Mouse (Mus musculus) induced T-regulatory cell, adult 2 months (primary cell): Measurements from ENCODE around the gene Gria4.
"Not testable (repeated sequence)": the region's sequence is repeated elsewhere in the genome, so short reads cannot be mapped to it uniquely, and the experiment has no call there.

Experiments used
- DNase-seq: peaks from one replicate; pipeline ENCODE4 v3.0.0-alpha.2; 2012; ENCODE audit warnings: low read depth

The Gria4 gene

GRCm38 (mm10) chr9:4795544-4796288, at the start of gene Gria4:
Gene Gria4 (minus strand): TSS chr9:4796234.
- no peak for DNase-seq

GRCm38 (mm10) chr9:4810941-4811340, 14.9 kb upstream of the Gria4 start:
- not testable (repeated sequence) for DNase-seq

GRCm38 (mm10) chr9:4803151-4803755, 7.2 kb upstream of the Gria4 start:
- DNase-seq = no peak

- DNase-seq = no peak
Observed at GRCm38 (mm10) chr9:4797396-4797795, 1.4 kb upstream of the Gria4 start.

- DNase-seq = no peak
Observed at GRCm38 (mm10) chr9:4796289-4796645, 233 bp upstream of the Gria4 start.

GRCm38 (mm10) chr9:4795075-4795474, 959 bp downstream of the Gria4 start:
- no peak for DNase-seq

- DNase-seq = no peak
Observed at GRCm38 (mm10) chr9:4794411-4794810, 1.6 kb downstream of the Gria4 start.

GRCm38 (mm10) chr9:4749407-4749806, 46.6 kb downstream of the Gria4 start:
- DNase-seq = not testable (repeated sequence)

- no peak for DNase-seq
Observed at GRCm38 (mm10) chr9:4714086-4714485, 81.9 kb downstream of the Gria4 start.

GRCm38 (mm10) chr9:4712367-4712766, 83.7 kb downstream of the Gria4 start:
- DNase-seq = no peak

GRCm38 (mm10) chr9:4687149-4687548, 108.9 kb downstream of the Gria4 start:
- DNase-seq = no peak

- DNase-seq = no peak
Observed at GRCm38 (mm10) chr9:4680244-4680643, 115.8 kb downstream of the Gria4 start.

- no peak for DNase-seq
Observed at GRCm38 (mm10) chr9:4679099-4679498, 116.9 kb downstream of the Gria4 start.

GRCm38 (mm10) chr9:4665691-4666090, 130.3 kb downstream of the Gria4 start:
- no peak for DNase-seq

GRCm38 (mm10) chr9:4662421-4662820, 133.6 kb downstream of the Gria4 start:
- DNase-seq = no peak

- DNase-seq = no peak
Observed at GRCm38 (mm10) chr9:4658951-4659350, 137.1 kb downstream of the Gria4 start.

- DNase-seq = no peak
Observed at GRCm38 (mm10) chr9:4654333-4654732, 141.7 kb downstream of the Gria4 start.

- DNase-seq = no peak
Observed at GRCm38 (mm10) chr9:4639192-4639900, 156.7 kb downstream of the Gria4 start.

GRCm38 (mm10) chr9:4631910-4632309, 164.1 kb downstream of the Gria4 start:
- no peak for DNase-seq

- no peak for DNase-seq
Observed at GRCm38 (mm10) chr9:4615286-4615685, 180.7 kb downstream of the Gria4 start.

GRCm38 (mm10) chr9:4605354-4605753, 190.7 kb downstream of the Gria4 start:
- no peak for DNase-seq

GRCm38 (mm10) chr9:4604236-4604635, 191.8 kb downstream of the Gria4 start:
- DNase-seq = no peak

- no peak for DNase-seq
Observed at GRCm38 (mm10) chr9:4601788-4602187, 194.2 kb downstream of the Gria4 start.
